Mouse (Mus musculus) bone marrow, adult 2 months (tissue): ENCODE results near the gene Olfr545.

Experiments
- CTCF ChIP-seq: fragments of 200-500 bp; IDR thresholded peaks from 2 replicates; pipeline ENCODE4 v1.5.1; 2011; ENCODE audit warnings: low read length, control low read depth; ENCODE audit not compliant: control insufficient read depth, insufficient read depth
- POLR2A ChIP-seq: fragments of 200-500 bp; IDR thresholded peaks from 2 replicates; pipeline ENCODE4 v1.6.1; 2011; ENCODE audit warnings: low read depth, mild to moderate bottlenecking, control low read depth, low read length, borderline replicate concordance; ENCODE audit not compliant: control insufficient read depth

GRCm38 (mm10) chr7:102508066-102508465 is 8.7 kb upstream of the Olfr545 start:
- TF ChIP-seq POLR2A (no peak), CTCF (no peak)
